Mouse (Mus musculus) spleen, embryonic (tissue): ENCODE results near the gene Trim21.

Experiments
- CTCF ChIA-PET: fragments of 350-600 bp; sonication (Branson Sonifier 250); formaldehyde crosslinking; loops from one replicate; lab custom pipeline; 2022; lab: Charles Lee

Gene Trim21

GRCm38 (mm10) chr7:102508066-102508465 is 57.2 kb downstream of the Trim21 start:
- CTCF ChIA-PET, result no interaction called here
